Mouse (Mus musculus) skeletal muscle tissue, adult 2 months (tissue): ENCODE data around the gene Cx3cr1.

ENCODE experiments used
- DNase-seq: peaks from one replicate; pipeline ENCODE4 v3.0.0-alpha.2; 2012; ENCODE audit warnings: low read depth, low spot score

The Cx3cr1 gene

GRCm38 (mm10) chr9:119939646-119940045 is 130.0 kb downstream of the Cx3cr1 start:
- no peak for DNase-seq

- no peak for DNase-seq
Measured at GRCm38 (mm10) chr9:119938496-119938895, 131.2 kb downstream of the Cx3cr1 start.

GRCm38 (mm10) chr9:119937005-119937773 is 132.5 kb downstream of the Cx3cr1 start, which contains the start of the genes Gorasp1 and Ttc21a:
Gorasp1 (minus strand) TSS chr9:119937565.
Ttc21a (plus strand) TSS chr9:119937606.
- DNase-seq, result peak; percentile 91

- no peak for DNase-seq
Measured at GRCm38 (mm10) chr9:119933675-119934074, 136.0 kb downstream of the Cx3cr1 start.

GRCm38 (mm10) chr9:119932358-119932757 is 137.3 kb downstream of the Cx3cr1 start:
- DNase-seq, result no peak

GRCm38 (mm10) chr9:119926497-119926896 is 143.2 kb downstream of the Cx3cr1 start:
- no peak for DNase-seq

- DNase-seq, result no peak
Measured at GRCm38 (mm10) chr9:119925729-119926128, 143.9 kb downstream of the Cx3cr1 start.

- DNase-seq, result no peak
Measured at GRCm38 (mm10) chr9:119925120-119925657, 144.5 kb downstream of the Cx3cr1 start.

GRCm38 (mm10) chr9:119923462-119923861 is 146.2 kb downstream of the Cx3cr1 start:
- no peak for DNase-seq

GRCm38 (mm10) chr9:119919858-119920257 is 149.8 kb downstream of the Cx3cr1 start:
- DNase-seq, result peak; percentile 52

- DNase-seq, result no peak
Measured at GRCm38 (mm10) chr9:119913087-119913838, 156.4 kb downstream of the Cx3cr1 start.

- no peak for DNase-seq
Measured at GRCm38 (mm10) chr9:119909931-119910330, 159.7 kb downstream of the Cx3cr1 start.

GRCm38 (mm10) chr9:119908708-119909107 is 161.0 kb downstream of the Cx3cr1 start:
- DNase-seq, result no peak

GRCm38 (mm10) chr9:119902410-119903151 is 167.1 kb downstream of the Cx3cr1 start:
- DNase-seq, result no peak

GRCm38 (mm10) chr9:119899446-119899845 is 170.2 kb downstream of the Cx3cr1 start:
- no peak for DNase-seq

- DNase-seq, result no peak
Measured at GRCm38 (mm10) chr9:119895040-119895721, 174.5 kb downstream of the Cx3cr1 start.

- DNase-seq, result peak; percentile 95
Measured at GRCm38 (mm10) chr9:119894339-119895009, 175.2 kb downstream of the Cx3cr1 start, which contains the start of gene Wdr48. Wdr48 (plus strand) TSS chr9:119894878.

GRCm38 (mm10) chr9:119893881-119894280 is 175.8 kb downstream of the Cx3cr1 start:
- DNase-seq, result no peak

GRCm38 (mm10) chr9:119890692-119891091 is 179.0 kb downstream of the Cx3cr1 start:
- no peak for DNase-seq

- no peak for DNase-seq
Measured at GRCm38 (mm10) chr9:119889446-119889845, 180.2 kb downstream of the Cx3cr1 start.
